Mouse (Mus musculus) retina, adult 2 months (tissue): ENCODE measurements around the gene Drd4.
"Not testable (repeated sequence)": the region's sequence is repeated elsewhere in the genome, so short reads cannot be mapped to it uniquely, and the experiment has no call there.

Experiments
- DNase-seq: peaks from one replicate; pipeline ENCODE4 v3.0.0-alpha.2; 2012; ENCODE audit warnings: low read depth, low spot score

Drd4 gene

DNA sequence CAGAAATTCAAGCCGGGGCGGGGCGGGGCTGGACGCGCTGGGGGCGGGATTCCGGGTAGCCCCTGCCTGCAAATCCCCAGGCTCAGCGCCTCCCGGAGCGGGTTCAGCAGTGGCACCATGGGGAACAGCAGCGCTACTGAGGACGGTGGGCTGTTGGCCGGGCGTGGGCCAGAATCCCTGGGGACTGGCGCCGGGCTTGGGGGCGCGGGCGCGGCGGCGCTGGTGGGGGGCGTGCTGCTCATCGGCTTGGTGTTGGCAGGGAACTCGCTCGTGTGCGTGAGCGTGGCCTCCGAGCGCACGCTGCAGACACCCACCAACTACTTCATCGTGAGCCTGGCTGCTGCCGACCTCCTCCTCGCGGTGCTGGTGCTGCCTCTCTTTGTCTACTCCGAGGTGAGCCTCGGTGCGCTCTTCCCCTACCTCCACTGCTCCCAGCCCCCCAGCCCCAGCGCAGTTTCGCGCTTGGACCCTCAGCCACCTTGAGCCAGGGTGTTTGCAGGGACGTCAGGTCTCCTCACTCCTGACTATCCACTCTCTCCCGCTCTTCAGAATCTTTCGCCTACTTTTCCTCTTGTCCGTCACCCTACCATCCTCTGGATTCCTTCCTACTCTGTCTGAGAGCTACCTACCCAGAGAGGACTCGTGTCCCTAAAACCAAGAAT is at the start of gene Drd4:
TSS of gene Drd4 (plus strand) at position 86 of the 662 bp plus-strand sequence.
- peak; percentile 50 for DNase-seq

DNA sequence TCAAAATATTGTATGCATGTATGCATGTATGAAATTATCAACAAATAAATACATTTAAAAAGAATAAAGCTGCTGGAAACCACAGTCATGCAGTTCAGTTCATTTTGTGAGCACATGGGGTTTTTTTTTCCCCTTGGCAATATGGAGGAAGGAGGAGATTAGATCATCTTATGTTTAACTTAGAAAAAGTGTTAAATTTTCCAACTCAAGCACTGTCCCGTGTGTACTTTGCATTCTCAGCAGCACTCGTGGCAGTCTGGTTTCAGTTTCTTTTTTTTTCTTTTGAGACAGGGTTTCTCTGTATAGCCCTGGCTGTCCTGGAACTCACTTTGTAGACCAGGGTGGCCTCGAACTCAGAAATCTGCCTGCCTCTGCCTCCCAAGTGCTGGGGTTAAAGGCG is 41.3 kb upstream of the Drd4 start:
- not testable (repeated sequence) for DNase-seq

DNA sequence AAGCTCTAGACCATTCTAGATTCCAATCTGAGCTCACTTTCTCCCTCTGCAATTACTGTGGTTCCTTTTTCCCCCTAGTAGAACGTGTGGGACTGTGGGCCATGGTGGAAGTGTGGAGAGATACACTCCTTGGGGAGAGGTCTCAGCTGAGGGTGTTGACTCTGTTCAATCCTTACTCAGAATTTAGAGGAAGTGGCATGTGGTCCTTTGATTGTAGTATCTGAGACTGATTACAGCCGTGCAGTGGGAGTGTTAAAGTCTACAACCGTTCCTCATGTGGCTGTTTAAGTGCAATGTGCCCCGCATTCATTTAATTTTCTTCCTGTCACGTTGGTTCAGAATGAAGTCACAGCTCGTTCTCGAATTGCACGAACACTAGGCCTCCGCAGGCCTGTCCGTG is 35.6 kb upstream of the Drd4 start:
- no peak for DNase-seq

DNA sequence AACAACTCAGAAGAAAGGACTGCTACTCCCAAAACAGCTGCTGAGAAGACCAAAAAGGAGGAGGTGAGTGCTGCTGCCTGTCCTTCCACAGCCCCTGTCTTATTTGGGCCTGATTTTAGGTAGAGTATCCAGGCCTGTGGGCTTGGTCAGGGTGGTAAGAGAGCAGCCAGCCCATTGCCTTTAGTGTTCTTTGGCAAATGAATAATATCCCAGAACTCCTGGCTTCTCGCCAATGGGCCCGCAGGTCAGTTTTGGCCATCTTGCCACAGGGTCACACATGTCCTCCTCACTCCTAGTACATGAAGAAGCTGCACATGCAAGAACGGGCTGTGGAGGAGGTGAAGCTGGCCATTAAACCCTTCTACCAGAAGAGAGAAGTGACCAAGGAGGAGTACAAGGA is 30.3 kb upstream of the Drd4 start:
- no peak for DNase-seq

DNA sequence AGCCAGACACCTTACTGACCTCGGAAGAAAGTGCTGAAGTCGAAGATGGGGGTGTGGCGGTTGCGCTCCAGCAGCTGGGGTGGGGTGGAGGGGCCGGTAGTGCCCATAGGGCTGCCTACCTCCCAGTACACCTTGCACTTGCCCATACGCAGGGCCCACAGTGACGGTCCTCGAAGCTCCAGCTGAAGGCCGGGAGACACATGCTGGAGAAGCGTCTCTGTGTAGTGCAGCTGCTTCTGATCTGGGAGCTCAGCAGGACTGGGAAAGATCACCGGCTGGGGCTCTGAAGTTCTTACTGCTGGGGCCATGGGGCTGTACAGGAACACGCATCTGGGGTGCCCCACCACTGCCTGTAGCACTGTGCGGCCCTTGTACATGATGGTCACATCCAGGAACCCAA is 28.2 kb upstream of the Drd4 start:
- DNase-seq, result no peak

DNA sequence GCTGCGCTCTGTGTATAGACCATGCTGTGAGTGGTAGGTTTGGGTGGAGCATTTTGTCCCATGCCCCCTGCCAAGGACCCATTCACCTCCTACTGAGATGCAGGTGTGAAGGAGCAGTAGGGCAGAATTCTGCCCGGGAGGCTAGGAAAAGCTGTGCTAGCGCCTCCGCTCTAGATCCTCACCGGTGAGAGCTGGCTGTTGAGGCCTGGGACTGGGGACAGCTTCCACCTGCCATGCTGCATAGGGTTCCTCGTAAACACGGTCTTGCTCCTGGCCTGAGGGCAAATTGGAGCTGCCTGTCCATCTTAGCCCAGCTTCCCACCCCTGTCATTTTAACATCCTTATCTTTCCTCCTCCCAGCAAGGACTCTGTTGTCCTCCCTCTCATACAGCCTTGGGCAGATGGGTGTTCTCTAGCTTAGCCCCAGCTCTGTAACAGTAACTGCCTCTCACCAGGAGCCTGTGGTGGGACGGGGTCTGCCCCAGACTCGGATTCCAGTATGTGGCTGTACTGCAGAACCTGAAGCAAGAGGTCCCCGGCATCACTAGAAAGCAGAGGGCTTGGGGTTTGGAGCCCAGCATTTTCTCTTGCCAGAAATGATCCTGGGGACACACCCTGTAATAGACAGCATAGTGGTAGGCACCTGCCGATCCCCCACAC is 27.6 kb upstream of the Drd4 start:
- no peak for DNase-seq

DNA sequence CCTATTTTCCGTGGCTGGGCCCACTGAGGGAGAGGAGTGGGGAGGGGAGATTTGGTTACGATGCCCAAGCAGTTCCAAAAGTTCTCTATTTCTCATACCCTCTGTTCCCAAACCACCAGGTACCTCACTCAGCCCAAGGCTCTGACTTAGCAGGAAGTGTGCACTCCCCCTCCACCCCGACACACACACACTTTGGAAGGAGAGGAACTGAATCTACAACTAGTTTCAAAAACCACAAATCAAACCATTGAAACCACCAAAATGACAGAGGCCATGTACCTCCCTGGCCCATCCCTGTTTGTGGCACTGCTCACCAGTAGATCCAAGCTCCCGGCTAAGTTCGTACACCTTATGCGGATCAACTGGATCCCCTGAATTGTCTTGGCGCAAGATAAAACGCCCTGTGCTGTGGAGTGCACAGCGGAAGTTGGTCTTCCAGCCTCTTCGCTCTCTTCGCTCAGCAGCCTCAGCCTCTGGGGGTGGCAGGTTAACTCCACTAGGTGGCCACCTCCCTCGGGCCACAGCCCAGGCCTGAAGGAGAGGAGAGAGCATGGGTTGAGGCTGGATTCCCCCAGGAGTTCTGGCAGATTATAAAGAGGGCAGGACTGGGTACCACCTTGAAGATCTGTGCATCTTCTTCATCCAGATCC is 26.9 kb upstream of the Drd4 start:
- no peak for DNase-seq

DNA sequence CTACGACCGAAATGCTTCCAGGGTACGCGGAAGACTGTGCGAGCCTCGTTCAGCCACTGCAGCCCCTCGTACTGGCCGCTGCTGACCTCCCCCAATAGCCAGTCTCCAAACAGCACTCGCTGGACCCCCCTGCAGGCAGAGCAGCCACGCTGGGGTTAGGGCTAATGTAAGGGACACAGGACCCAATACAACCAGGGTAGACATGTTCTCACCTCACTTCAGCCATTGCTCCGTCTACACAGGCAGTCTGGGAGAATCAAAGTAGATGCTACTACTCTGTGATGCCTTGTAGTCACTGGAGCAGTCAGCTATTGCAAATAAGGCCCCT is 26.4 kb upstream of the Drd4 start:
- no peak for DNase-seq

DNA sequence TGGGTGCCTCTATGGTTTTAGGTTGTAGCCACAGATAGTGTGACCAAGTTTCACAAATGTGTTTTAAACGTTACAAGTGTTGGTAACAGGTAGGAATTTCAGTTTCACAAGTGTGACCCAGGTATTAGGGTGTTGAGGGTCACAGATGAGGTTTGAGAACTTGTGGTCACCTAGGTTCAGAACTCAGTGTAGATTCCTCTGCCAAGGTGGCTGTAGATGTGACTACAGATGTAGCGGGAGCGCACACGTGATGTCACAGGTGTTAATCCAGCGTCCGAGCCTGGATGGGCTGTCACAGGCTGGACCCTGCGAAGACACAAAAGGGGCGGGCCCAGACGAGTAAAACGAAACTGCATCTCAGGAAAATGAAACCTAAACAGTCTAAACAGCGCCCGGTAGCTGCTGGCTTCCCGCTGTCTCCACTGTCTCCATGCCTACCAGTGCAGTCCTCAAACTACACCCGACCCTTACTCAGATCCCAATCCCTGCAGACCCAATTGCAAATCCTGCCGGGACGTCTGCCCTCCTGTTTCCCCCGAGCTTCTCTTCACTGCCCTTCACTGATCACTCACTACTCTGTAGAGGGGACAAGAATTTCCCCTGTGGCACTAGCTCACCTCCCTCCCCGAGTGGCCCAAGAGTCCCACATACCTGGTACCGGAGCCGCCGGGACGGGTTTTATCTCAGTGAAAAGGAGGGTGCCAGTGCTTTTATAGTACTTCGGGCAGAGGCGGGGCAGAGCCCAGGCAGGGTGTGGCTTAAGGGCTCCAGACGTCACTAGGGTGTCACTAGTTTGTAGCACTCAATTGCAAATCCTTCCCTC is 25.9 kb upstream of the Drd4 start, which contains the start of gene Irf7:
TSS of gene Irf7 (minus strand) at position 743 of the 823 bp plus-strand sequence.
- peak; percentile 53 for DNase-seq

DNA sequence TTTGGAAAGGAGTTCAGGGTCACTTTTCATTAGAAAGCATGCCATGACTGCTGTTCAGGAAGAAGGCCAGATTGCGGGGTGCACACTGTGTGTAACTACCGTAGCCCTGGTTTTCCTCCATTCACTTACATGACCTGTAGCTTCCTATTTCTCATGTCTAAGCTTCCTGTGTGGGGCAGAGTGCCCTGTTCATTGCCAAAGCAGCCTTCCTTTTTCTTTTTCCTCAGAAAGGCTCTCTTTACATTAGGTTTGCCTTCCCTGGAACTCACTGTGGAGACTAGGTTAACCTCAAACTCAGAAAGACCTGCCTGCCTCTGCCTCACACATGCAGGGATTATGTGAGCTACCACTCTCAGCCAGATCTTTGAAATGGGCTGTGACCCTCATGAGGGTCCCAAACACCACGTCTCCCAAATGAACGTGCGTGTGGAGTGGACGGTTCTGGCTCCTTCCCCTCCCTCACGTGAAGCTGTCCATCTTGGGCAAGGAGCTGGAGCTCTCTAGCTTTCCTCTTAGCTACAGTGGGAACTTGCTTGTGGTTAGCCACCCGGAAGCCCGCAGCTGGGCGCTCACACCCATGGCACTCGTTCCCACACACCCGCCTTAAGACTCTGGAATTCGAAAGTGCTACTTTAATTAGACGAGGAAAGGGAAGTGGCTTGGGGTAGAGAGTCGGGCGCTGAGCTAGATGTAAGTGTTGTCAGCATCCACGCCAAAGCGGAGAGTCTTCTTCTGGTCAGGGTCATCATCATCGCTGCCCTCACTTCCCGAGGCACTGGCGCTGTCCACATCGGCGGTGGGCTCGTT is 23.1 kb upstream of the Drd4 start:
- no peak for DNase-seq

DNA sequence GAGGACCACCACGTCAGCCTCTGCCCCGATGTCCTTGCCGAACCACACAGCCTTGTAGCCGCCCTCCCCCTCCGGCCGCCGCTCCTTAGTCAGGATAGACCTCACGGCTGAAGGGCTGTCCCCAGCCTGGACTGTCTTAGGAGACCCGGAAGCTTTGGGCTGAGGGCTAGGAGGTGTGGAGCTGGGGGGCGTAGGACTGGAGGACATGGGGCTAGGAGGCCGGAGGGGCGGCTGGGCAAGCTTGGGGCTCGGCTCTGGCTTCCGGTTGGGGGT is 22.6 kb upstream of the Drd4 start:
- DNase-seq, result no peak

DNA sequence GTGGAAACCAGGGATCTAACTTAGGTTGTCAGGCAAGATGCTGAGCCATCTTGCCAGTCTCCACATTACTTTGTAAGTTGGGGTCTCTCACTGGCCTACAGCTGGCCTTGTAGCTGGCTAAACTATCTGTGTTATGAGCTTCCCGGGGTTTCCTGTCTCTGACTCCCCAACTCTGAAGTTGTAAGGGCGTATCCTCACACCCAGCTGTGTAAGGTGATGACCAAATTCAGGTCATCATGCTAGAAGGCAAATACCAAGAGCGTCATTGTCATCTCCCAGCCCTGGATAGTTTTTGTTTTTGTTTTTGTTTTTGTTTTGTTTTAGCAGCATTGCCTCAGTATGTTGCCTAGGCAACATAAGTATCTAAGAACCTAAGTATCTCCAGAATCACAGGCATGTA is 21.2 kb upstream of the Drd4 start:
- DNase-seq, result no peak

DNA sequence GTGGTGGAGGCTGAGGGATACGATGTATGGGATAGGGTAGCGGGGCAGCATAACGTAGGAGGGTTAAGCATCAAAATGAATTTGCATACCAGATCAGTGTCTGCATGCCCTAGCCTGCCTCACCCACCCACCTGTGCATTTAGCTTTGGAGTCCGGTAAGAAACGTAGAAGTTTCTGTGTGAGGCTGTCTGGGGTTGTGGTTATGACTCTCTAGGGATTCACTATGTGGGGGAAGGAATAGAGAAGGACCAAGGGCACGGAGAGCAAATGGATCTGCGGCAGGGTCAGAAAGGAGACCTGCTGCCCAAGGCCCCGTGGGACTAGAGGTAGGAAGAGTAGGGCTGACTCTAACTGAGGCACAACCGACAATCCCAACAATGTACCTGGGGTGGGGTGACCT is 16.4 kb upstream of the Drd4 start:
- DNase-seq, result no peak

DNA sequence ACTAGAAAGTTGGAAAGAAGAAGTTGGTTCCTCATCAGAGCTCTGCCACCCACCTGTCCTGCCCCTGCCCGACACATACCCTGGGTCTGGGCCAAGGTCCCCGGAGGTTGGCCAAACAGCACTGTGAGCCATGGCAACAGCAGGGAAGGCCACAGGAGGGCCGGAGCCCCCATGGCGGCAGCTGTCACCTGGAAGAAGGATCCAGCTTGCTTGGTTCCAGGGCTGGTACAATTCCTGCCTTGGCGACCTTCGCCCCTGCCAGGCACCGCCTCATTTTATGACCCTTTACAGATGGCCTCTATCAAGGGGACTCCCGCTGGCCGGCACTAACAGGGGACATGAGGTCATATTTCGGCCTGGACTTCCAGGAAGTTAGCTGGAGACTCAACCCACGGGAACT is 15.3 kb upstream of the Drd4 start, which contains the start of gene Cdhr5:
TSS of gene Cdhr5 (minus strand) at position 241 of the 400 bp plus-strand sequence.
- DNase-seq, result no peak

DNA sequence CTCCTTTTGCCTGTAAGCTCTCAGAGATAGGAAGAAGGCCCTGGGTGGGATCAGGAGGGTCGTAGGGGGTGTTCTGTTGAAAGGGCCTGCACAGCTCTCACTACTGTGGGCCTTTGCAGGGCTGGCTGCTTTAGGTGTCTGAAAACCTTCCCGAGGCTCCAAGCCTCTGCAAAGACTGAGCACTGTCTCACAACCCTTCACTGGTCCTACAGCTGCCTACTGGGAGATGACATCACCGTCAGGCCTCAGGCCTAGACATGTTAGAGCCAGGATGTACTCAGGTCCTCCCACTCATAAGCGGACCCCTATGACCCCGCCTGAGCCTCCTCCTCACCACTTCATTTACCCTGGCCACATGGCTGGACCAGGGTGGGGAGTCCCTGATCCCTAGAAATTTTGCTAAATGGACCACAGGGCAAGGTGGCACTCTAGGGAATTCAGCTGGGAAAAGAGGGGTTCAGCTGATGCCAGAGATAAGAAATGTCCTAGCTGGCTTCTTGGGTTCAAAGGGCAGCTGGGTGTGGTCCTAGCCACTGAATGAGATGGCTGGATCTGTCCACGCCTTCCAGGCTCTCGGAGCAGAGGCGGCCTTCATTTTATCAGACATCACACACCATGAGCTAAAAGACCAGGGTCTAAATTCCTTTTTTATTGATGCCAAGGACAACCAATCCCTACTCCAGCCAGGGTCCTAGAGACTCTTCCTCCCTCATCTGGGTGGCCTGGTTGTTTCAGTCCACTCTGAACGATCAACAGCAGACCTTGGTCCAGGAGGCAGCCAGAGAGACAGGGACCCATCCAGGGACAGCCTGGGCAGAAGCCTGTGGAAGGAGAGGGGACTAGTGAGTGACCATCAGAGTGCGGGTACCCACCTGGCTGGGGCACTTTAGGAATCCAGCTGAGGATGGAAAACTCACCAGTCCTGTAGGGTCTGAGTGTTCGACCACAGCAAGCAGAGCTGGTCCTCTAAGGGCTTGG is 13.8 kb upstream of the Drd4 start:
- no peak for DNase-seq

DNA sequence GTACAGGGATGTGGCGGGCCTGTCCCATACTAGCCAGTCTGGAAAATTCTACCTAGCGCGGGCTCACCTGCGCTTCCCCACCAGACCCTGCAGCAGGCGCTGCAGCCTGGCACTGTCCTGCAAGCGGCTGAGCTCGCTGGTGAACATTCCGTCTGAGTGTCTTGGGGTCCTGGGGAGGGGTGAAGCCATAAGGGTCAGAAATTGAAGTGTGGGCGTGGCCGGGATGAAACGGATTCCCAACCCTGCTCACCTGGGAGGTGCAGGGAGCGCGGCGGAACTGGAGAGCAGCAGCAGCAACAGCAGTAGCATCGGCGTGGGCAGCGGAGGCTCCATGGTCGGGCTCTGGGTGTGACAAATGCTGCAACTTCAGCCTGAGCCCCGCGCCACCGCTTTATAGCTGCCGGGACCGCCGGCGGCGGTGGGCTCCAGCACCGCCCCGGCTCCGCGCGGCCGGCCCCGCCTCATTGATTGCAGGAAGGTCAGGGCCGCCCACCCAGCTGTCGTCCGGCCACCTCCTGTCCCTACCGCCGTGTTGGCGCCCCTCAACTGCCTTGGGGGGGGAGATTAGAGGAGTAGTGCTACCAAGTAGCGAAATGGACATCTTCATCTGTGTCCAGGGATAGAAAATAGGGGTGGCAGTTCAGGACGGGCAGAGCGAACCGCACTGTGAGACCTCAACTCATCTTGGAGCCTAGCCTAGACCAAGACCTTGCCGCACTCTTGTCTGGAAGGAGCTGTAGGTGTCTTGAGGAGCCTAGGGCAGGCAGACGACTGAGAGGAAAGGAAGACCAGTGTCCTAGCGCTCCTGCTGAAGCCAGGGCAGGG is 12.8 kb upstream of the Drd4 start, which contains the start of gene Sct:
TSS of gene Sct (minus strand) at position 368 of the 825 bp plus-strand sequence.
- no peak for DNase-seq

DNA sequence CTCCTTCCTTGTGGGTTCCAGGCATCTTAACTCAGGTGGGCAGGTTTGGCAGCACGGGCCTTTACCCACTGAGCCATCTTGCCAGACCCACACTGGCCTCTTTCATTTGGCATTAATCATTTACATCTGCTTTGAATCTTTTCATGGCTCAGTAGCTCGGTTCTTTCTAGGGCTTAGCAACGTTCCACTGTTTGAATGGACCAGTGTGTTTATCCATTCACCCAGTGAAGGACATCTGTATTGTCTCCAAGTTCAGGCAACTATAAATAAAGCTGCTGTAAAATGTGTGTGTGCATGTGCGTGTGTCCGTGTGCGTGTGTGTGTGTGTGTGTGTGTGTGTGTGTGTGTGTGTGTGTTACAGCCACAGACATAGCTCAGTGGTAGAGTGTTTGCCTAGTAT is 10.4 kb upstream of the Drd4 start:
- DNase-seq, result no peak

DNA sequence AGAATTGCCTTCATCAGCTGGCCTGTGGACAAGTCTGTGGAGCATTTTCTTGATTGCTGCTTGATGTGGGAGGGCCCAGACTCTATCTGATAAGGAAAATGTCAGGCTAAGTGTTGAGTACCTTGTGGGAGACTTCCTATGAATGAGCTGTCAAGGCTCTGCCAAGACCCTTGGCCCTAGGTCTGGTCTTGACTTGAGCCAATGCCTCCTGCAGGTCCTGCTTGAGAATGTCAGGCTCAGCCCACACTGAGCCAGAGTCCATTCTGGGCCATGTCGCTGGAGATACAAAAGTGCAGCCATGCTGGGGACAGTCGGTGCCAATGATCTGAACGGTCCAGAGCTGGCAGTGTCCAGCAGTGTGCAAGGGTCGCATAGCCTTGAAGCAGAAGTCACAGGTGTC is 9.1 kb upstream of the Drd4 start:
- DNase-seq, result no peak

DNA sequence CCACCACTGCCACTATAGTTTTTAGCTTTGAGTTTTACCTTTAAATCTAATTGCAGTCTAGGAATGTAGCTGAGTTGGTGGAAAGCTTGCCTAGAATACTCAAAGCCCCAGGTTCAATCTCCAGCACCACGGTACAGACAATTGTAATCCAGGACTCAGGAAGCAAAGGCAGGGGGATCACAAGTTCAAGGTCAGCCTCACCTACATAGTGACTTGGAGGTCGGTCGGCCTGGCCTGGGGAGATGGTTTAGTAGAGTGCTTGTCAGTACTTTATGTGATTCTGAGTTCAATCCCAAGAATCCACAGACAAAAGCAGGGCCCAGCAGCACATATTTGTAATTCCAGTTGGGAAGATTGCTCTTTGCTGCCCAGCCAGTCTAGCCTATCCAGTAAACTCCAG is 3.8 kb upstream of the Drd4 start:
- DNase-seq, result no peak
